Mouse (Mus musculus) frontal cortex, postnatal 36 days (tissue): ENCODE results near the gene Iqca.
A peak's percentile ranks its signal among the peaks of the same experiment; 100 is the strongest.

Experiments
- DNase-seq, 2 experiments: peaks; one replicate each; pipeline ENCODE4 v3.0.0; 2022; ENCODE audit warnings: low spot score in 2 of 2

The Iqca gene

DNA sequence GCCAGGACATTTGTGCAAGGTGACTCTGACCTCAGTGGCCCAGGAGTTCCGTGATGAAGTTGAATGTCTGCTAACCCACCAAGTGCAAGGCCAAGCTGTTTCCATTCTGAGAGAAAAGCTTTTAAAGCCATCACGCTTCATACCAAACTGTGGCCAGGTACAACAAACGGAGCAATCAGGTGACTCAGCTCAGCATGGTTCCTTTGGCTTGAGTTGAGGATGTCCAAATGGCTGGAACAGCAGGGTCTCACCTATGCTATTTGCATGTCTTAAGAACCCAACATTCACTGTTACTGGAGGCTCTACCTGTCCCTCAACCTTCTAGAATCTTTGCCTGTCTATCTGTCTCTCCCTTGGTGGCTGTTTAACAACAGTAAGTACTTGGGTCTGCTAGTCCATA is 93.1 kb downstream of the Iqca start:
- no peak for DNase-seq

DNA sequence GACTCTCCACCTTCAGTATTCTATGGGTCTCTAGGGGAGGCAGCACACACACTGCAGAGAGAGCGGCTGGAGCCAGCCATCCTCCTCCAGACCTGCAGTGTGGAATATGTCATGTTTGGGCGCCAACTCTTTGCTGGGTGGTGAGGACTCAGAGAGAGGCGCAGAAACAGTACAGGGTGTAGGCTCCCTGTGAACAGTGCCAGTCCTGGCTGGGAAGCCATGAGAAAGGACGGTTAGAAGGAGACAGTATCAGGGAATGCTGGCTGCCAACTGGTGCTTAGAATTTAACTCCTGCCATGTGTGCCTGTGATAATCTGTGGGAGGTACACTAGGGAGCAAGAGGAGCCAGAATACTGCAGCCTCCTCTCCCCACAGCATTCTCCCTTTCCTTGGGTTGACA is 98.2 kb downstream of the Iqca start:
- peak; percentile 54 to 56 for DNase-seq

DNA sequence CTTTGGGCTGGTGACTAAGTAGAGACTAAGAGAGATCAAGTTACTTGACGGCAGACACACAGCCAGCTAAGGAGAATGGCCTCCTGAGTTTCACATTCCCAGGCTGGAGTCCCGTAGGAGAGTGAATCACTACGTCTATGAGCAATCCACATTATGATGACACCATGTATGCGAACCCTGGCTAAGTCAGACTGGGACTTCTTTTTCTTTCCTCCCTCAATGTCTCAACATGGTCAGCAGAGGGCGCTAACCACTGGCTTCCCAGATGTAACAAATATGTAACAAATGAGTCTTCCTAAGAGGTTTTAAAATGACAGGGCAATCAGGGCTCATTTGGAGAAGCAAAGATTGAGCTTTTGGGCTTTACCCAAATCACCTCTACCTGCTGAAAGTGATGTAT is 101.9 kb downstream of the Iqca start:
- DNase-seq = peak; percentile 50 to 58

DNA sequence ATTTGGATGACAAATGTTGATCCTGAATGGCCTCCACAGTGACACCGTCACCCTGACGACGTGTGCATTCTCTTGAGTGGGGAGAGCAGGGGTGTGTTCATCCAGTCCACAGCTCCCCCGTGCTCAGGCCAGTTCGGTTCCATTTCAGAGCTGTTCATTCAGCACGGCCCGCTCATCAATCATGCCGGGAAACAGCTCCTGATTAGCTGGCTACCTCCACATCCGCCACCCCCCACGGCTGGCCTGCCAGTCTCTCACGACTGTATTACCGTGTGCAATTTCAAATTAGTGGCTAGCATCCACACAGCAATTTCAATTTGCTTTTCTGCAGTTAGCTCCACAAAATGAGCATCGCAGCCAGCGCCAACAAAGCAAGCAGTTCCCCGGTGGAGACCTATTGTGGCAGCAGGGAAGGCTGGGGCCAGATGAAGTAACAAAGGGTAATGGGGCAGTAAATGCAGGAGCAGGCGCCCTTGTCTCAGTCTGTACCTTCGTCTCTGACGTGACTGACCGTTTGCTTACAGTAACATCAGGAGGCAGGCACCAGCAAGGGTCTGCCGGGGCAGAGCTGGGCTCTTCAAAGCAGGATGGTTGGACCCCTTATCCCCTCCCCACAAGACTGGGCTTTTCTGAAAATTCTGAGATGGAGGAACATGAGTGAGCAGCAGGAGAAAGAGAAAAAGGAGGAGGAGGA is 103.0 kb downstream of the Iqca start:
- DNase-seq = no peak

DNA sequence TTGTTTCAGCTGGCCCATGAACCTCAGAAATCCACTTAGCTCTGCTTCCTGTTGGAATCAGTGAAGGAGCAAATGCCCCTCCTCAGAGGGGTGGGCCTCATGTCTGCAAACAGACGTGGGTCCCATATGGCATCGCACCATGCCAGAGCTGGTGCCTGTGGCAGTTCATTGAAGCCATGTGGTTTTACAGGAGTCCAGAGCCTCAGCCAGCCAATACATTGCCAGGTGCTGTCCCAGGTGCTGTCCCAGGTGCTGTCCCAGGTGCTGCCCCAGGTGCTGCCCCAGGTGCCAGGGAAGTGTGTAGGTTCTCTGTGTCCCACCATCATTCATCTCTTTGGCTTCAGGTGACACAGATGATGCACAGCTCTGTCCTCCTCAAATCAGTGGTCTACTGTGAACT is 124.9 kb downstream of the Iqca start:
- DNase-seq = no peak

DNA sequence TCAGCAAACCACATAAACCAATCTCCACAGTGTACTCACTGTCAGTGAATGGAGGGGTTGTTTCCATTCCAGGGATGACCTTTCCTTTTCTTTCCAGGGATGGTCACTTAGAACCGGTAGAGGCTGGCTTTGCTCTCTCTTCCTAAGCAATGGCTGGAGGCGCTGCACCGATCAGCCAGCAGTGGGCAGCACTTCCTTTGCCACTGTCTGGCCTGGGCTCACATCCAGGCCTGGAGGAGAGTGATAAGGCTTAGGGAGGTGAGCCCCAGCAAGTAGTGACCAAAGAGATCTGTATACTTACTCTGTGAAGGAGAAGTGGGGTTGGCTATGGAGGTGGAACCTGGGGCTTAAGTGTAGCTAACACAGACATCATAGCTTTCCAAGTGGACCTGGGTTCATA is 126.3 kb downstream of the Iqca start:
- DNase-seq = no peak

DNA sequence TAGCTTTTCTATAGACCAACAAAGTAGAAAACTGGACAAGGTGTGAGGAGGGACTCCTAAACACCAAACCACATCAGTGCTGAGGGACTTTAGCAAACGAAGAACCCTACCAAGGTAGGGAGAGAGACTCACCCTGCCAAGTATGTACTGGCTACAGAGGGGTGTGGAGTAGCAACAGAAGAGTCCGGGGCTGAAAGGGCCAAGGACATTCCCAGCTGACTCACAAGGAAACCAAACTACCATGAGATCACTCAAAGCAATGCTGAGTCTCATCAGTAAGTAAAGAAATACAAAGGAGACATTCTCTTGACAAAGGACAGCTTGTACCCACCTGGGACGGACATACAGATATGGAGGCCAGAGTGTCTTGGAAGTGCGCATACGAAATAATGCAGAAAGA is 132.9 kb downstream of the Iqca start:
- DNase-seq = no peak

DNA sequence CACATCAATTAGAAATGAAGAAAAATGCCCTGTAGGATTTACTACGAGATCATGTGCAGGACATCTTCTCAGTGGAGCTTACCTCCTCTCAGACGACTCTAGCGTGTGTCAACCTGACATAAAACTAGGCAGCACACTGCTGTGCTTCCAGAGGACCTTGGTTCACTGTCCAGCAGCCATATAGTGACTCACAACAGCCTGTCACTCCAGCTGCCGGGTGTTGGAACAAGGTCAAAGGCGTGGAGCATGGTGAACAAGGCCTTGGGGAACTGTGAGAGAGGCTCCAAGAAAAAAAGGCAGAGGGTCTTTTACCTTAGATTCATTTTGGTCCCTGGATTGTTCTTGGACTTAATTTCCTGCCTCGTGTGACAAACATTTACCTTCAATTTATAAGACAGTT is 135.1 kb downstream of the Iqca start:
- DNase-seq = no peak

DNA sequence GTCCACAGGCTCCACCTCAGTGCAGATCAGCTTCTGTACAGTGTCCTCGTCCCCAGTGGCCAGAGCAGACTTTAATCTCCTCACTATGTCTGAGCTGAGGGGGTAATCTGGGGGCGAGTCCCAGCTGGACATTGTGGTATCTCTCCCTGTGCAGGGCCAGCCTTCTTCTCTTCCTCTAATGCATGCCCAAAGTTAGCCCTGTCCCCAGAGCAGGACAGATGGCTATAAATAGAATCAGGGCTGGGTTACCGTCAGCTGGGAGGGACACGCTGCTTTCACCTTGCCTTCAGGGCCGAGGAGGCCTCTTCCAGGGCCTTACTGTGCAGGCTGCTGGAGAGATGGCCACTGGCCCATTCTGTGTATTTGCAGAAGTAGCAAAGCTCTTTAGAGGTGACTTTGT is 138.8 kb downstream of the Iqca start, which contains the start of gene Asb18:
Gene Asb18, minus strand, starts transcription at position 221 of the 400 bp plus-strand sequence.
- no peak for DNase-seq

DNA sequence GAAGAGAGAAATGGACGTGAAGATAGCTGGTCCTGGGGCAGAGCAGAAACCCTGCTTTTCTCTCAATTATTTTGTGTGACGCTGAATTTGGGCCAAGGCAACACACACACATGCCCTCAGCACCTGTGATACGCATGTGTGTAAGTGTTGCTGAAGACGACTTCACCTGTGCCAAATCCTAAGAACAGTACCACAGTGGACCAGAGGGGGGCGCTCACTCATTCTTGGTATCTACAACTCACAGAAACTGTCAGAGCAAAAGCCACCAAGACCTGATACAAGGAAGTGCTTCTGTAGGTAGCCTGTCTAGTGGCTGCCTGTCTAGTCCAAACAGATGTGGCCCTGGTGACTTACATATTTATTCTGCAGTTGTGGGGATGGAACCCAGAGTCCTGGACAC is 139.9 kb downstream of the Iqca start:
- no peak for DNase-seq

DNA sequence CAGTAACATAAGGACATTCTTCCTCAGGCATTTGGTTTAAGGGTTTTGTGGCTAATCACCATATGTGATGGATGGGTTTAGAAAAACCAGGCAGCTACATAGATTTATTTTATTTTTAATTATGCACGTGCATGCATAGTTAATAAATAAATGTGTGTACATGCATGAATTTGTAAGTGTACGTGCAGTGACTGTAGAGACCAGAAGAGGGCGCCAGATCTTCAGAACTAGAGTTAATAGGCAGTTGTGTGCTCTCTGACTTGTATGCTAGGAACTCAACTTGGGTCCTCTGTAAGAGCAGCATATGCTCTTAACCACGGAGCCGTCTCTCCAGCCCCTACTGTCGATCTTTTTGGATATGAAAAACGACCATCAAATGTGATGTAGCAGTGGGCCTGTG is 140.4 kb downstream of the Iqca start:
- DNase-seq = no peak

DNA sequence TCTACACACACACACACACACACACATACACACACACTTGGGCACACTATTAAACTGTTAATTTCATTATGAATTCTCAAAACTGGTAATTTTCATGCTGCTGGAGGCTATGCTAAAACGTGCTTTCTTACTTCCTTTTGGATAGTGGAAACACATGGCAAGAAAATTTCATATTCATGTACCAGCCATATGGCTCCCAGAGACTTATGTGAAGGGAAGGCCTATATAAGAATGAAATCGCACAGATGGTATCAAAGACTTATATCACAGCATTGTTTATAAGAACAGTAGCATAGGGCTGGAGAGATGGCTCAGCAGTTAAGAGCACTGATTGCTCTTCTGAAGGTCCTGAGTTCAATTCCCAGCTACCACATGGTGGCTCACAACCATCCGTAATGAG is 141.0 kb downstream of the Iqca start:
- no peak for DNase-seq

DNA sequence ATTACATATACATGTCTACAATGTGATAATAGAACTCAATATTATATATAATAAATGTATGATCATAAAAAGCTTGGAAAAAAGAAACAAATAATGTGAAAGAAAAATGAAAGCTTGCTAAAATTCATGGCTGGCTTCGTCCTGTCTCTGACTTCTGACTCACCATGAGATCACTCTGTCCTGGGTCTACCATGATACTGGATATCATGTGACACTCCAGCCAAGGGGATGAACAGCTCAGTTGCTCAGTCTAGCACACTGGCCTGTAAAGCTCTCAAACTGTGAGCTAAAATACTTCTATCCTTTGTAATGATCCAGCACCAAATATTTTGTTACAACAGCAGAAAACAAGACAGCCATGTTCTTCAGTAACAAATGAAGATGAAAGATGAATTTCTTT is 143.1 kb downstream of the Iqca start:
- no peak for DNase-seq

DNA sequence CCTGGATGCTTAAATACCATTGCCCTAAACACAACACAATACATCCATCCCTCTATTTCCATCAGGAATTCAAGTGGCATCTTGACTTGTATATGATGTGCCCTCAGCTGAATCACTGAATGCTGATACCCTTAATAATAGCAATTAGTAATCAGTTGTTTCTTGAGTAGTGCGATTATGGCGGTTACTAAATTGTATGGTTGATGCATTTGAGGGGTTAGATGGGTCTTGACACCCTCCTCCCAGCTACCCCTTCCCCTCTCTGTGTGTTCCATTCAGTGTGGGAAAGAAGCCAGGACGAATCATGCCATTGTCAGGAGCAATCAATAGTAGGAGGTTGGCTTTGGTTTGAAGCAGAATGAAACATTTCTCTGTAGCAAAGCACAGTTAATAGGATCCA is 144.0 kb downstream of the Iqca start:
- DNase-seq = no peak

DNA sequence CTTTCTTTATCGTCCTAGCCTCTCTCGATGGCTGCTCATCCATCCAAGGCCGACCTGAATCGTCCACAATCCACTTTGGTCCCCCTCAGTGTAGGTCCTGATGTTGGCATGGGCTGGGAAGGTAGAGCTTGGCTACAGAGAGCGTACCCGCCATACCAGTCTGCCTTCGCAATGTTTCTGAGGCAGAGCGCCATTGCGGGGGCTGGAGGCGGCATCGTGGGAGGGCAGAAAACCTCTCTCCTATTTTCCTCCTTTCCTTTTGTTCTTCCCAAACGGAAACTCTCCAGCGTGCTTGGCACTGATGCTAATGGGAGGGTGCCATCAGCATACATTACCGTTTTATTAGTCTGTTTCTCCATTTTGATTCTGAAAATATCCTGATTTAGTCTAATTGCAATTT is 146.5 kb downstream of the Iqca start:
- peak; percentile 15 to 31 for DNase-seq

DNA sequence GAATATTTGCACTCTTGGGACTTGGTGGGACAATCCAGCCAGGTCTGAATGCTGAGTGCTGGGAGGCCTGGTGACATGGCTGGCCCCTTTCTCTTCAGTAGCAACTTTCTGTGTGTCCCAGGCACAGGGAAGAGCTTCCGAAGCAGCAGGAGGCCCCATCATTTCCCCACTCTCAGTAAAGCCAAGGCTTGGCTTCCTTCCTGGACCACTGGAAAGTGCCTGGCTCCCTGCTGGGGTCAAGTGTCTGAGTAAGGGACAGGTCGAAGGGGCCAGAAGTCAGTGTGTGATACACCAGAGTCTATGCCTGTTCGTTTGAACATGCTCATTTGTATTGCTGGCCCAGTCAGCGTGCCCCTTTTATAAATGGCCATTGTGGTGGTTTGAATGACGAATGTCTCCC is 152.2 kb downstream of the Iqca start:
- no peak for DNase-seq

DNA sequence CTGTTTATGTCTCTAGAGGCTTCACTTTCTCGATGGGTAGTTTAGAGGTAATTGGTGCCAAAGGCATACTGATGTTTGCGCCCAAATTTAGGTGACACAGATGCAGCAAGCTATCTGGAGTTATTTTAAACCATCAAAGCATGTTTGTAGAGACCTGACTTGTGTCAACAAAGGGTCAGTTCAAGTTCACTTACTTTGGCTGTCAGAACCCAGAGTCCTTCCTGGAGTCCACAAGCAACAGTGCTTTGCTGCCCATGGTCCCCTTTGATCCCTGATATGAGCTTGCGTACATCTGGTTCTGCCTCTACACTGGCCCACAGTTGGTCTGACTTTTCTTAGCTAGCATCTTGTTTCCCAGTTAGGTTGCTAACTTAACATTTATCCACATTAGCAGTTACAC is 153.3 kb downstream of the Iqca start:
- DNase-seq = no peak

DNA sequence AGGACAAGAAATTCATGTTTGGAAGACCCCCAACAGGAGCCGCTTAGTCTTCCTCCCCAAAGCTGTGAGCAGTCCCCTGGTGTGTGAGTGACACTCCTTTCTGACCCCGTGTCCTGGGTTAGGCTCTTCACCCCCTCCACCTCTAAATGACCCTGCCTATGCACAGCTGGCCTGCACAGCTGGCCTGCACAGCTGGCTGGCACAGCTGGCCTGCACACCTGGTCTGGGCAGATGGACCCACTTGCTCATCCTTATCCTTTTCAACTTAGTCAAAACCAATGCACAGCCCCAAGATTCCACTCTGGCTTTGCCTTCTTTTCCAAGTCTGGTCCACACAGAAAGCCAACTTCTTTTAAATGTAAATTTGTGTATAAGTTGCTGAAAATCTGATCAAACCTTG is 154.5 kb downstream of the Iqca start:
- DNase-seq = no peak

DNA sequence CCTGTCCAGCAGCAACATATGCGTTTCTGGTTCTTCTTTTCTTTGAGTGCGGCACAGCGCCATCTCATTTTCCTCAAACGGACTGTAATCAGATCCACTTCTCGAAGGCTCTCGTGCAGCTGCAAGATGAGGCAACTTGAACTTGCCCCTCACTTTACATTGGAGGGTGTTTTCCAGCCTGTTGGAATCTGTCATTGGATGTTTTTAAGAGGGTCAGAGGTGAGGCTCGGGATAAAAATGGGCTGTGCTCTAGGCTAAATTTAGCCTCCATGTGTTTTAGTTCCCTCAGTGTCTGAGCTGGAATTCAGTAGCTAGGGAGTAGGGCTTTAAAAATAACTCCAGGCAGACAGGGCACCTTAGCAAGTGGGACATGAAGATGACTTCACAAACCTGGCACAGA is 155.1 kb downstream of the Iqca start:
- DNase-seq = peak in 1 of 2 experiments; percentile 18

DNA sequence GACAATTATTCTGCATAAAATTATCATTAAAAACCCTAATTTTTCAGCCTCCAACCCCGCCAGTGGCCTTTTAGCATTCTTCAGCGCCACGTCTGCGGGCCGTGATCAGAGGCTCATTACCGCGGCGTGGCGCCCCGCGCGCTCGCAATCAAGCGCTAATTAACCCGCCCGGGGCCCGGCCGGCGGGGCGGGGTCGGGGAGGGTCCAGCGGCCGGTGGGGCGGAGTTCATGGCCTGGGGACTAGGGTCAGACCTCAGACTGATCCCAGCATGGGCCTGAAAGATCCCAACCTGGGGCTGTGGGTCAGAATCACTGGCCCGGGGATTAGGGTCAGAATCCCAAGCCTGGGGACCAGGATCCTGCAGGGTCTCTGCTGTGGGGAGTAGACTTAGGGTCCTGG is 160.9 kb downstream of the Iqca start:
- no peak for DNase-seq
